Mouse (Mus musculus) retina, embryonic 14.5 days (tissue): Measurements from ENCODE around the gene Slco3a1.

Experiments used
- DNase-seq: peaks from one replicate; pipeline ENCODE4 v3.0.0-alpha.2; 2015; ENCODE audit warnings: low spot score

Slco3a1 gene

GRCm38 (mm10) chr7:74486083-74486482, 68.5 kb downstream of the Slco3a1 start:
- DNase-seq, result no peak

GRCm38 (mm10) chr7:74485669-74486068, 68.9 kb downstream of the Slco3a1 start:
- no peak for DNase-seq

GRCm38 (mm10) chr7:74484024-74484385, 70.6 kb downstream of the Slco3a1 start:
- no peak for DNase-seq

GRCm38 (mm10) chr7:74483294-74484023, 71.1 kb downstream of the Slco3a1 start:
- DNase-seq, result no peak

GRCm38 (mm10) chr7:74471740-74472139, 82.8 kb downstream of the Slco3a1 start:
- DNase-seq, result no peak

- DNase-seq, result no peak
Measured at GRCm38 (mm10) chr7:74466886-74467285, 87.7 kb downstream of the Slco3a1 start.

- DNase-seq, result peak; percentile 32
Measured at GRCm38 (mm10) chr7:74464638-74465037, 89.9 kb downstream of the Slco3a1 start.

- peak; percentile 71 for DNase-seq
Measured at GRCm38 (mm10) chr7:74462451-74462850, 92.1 kb downstream of the Slco3a1 start.

- DNase-seq, result no peak
Measured at GRCm38 (mm10) chr7:74461736-74462135, 92.8 kb downstream of the Slco3a1 start.

- DNase-seq, result no peak
Measured at GRCm38 (mm10) chr7:74461146-74461545, 93.4 kb downstream of the Slco3a1 start.

- DNase-seq, result no peak
Measured at GRCm38 (mm10) chr7:74459812-74460211, 94.8 kb downstream of the Slco3a1 start.

GRCm38 (mm10) chr7:74459277-74459676, 95.3 kb downstream of the Slco3a1 start:
- no peak for DNase-seq

GRCm38 (mm10) chr7:74458475-74459221, 95.9 kb downstream of the Slco3a1 start:
- DNase-seq, result no peak

GRCm38 (mm10) chr7:74457347-74457975, 97.1 kb downstream of the Slco3a1 start:
- no peak for DNase-seq

- DNase-seq, result no peak
Measured at GRCm38 (mm10) chr7:74456781-74457180, 97.8 kb downstream of the Slco3a1 start.

- no peak for DNase-seq
Measured at GRCm38 (mm10) chr7:74451047-74451446, 103.5 kb downstream of the Slco3a1 start.

- DNase-seq, result no peak
Measured at GRCm38 (mm10) chr7:74449802-74450201, 104.8 kb downstream of the Slco3a1 start.

GRCm38 (mm10) chr7:74447781-74448180, 106.8 kb downstream of the Slco3a1 start:
- DNase-seq, result peak; percentile 17

- no peak for DNase-seq
Measured at GRCm38 (mm10) chr7:74445148-74445547, 109.4 kb downstream of the Slco3a1 start.

GRCm38 (mm10) chr7:74442380-74442779, 112.2 kb downstream of the Slco3a1 start:
- no peak for DNase-seq

- DNase-seq, result no peak
Measured at GRCm38 (mm10) chr7:74437534-74437933, 117.0 kb downstream of the Slco3a1 start.

GRCm38 (mm10) chr7:74436642-74437041, 117.9 kb downstream of the Slco3a1 start:
- no peak for DNase-seq

GRCm38 (mm10) chr7:74432950-74433349, 121.6 kb downstream of the Slco3a1 start:
- DNase-seq, result no peak
